In genomic region chr5:81969685-81970524, GRCm38 (mm10) we compare ENCODE assay signal across 13 mouse cellular contexts.
A peak's percentile ranks its signal among the peaks of the same experiment; 100 is the strongest.
DNase-seq lines count a peak whose midpoint lies in the region; ATAC-seq and TF ChIP-seq lines count a peak whose summit lies in the region.
"Had no signal": no experiment of that assay in that cellular context is flagged by ENCODE, and none has a peak within 500 bp of the region (broad histone marks: within the 10 kb centered on the region; RNA-seq: fewer than 3 reads in every experiment).

No protein-coding gene starts in this region.

- no peak for ATAC-seq in neural tube, embryonic 11.5 days (ENCODE audit: insufficient read depth, low FRiP score, low TSS enrichment)
- no peak for ATAC-seq in limb, embryonic 14.5 days (ENCODE audit: low FRiP score, low read depth)
- no peak for ATAC-seq in inflammation-experienced regulatory T-cells, adult 6 months

- H3K4me1 ChIP-seq in neural tube, embryonic 11.5 days (ENCODE audit: control insufficient read depth, insufficient read depth, low read length): no peaks in the 10 kb centered on the region
- H3K4me1 ChIP-seq in limb, embryonic 14.5 days (ENCODE audit: control insufficient read depth, insufficient read depth, low read length): peaks cover 7% of the 10 kb centered on the region; the same call in 1 of the 2 replicates
- H3K4me1 ChIP-seq: embryonic facial prominence, embryonic 13.5 days had no signal

- H3K9ac ChIP-seq in neural tube, embryonic 11.5 days (ENCODE audit: low read length): no peak overlapping the region
- no peak overlapping the region for H3K9ac ChIP-seq in limb, embryonic 14.5 days (ENCODE audit: low read depth, low read length, severe bottlenecking)
- H3K9ac ChIP-seq: embryonic facial prominence, embryonic 13.5 days; liver, embryonic 14.5 days had no signal

- H3K9me3 ChIP-seq in neural tube, embryonic 11.5 days (ENCODE audit: control insufficient read depth, low read length): no peaks in the 10 kb centered on the region
- no peaks in the 10 kb centered on the region for H3K9me3 ChIP-seq in limb, embryonic 14.5 days (ENCODE audit: control insufficient read depth, low read length)
- H3K9me3 ChIP-seq: embryonic facial prominence, embryonic 13.5 days had no signal

- TF ChIP-seq POLR2A in limb, embryonic 14.5 days (IDR thresholded peaks at IDR 0.05; ENCODE audit: borderline replicate concordance, extremely low read depth, insufficient read depth, insufficient read length): no peak

- H3K4me3 ChIP-seq in neural tube, embryonic 11.5 days (ENCODE audit: low read depth, low read length): no peak overlapping the region
- H3K4me3 ChIP-seq in limb, embryonic 14.5 days (replicated peaks; ENCODE audit: low read length): no peak overlapping the region
- H3K4me3 ChIP-seq: embryonic facial prominence, embryonic 13.5 days had no signal

- H3K27ac ChIP-seq in neural tube, embryonic 11.5 days (ENCODE audit: low read depth, low read length): no peak overlapping the region
- no peak overlapping the region for H3K27ac ChIP-seq in limb, embryonic 14.5 days (replicated peaks; ENCODE audit: low read depth, low read length)
- H3K27ac ChIP-seq: embryonic facial prominence, embryonic 13.5 days; liver, embryonic 14.5 days; macrophage had no signal

- peak; percentile 23 for DNase-seq in embryo, embryonic 11 days
- no peak for DNase-seq in embryo, embryonic 9.5 days (ENCODE audit: extremely low spot score)
- peak; percentile 10 for DNase-seq in neural tube, embryonic 11.5 days (ENCODE audit: low spot score)
- DNase-seq in neural tube, embryonic 10.5 days (ENCODE audit: extremely low spot score, low spot score): no peak
- no peak for DNase-seq in limb, embryonic 14.5 days (ENCODE audit: low spot score)
- peak; percentile 27 for DNase-seq in retina, postnatal 1 day
- DNase-seq in liver: no peak
- DNase-seq: kidney, adult 8-10 months; thymus, postnatal 36 days had no signal

- H3K36me3 ChIP-seq in neural tube, embryonic 11.5 days (ENCODE audit: control insufficient read depth, insufficient read depth, low read length): no peaks in the 10 kb centered on the region
- no peaks in the 10 kb centered on the region for H3K36me3 ChIP-seq in limb, embryonic 14.5 days (ENCODE audit: control insufficient read depth, insufficient read depth, low read length)
- H3K36me3 ChIP-seq: embryonic facial prominence, embryonic 13.5 days had no signal

- no peaks in the 10 kb centered on the region for H3K27me3 ChIP-seq in neural tube, embryonic 11.5 days (ENCODE audit: control insufficient read depth, insufficient read depth, low read length)
- H3K27me3 ChIP-seq in limb, embryonic 14.5 days (ENCODE audit: control insufficient read depth, insufficient read depth, low read length): no peaks in the 10 kb centered on the region
- H3K27me3 ChIP-seq: embryonic facial prominence, embryonic 13.5 days had no signal

- WGBS in neural tube, embryonic 11.5 days: 79% methylated on average over 24 of the region's 24 CpGs
- 32% methylated on average over 24 of the region's 24 CpGs for WGBS in limb, embryonic 14.5 days

- H3K4me2 ChIP-seq in neural tube, embryonic 11.5 days (ENCODE audit: low read depth): no peak overlapping the region
- peak overlapping the region; percentile 25 for H3K4me2 ChIP-seq in limb, embryonic 14.5 days (replicated peaks; ENCODE audit: low read depth, low read length, severe bottlenecking)
- H3K4me2 ChIP-seq: embryonic facial prominence, embryonic 13.5 days had no signal

Comparison
In these comparisons a context has a peak if more than half of its experiments do, and no peak if none do; other contexts are left out.
1. DNase-seq: peak in embryo, embryonic 11 days (single experiment), neural tube, embryonic 11.5 days (single experiment) and retina, postnatal 1 day (single experiment); none in embryo, embryonic 9.5 days (single experiment), neural tube, embryonic 10.5 days (single experiment), limb, embryonic 14.5 days (single experiment) and liver (single experiment).